Mouse (Mus musculus) heart, adult 2 months (tissue): ENCODE measurements around the gene Ccdc24. TPM values are rescaled to one million over a fixed set of nuclear protein-coding genes. Genes with fewer than 3 reads are reported as not detected.

Source experiments
- DNase-seq, 2 experiments: peaks; one replicate each; pipeline ENCODE4 v3.0.0; 2021
- H3K27ac ChIP-seq: fragments of 200-600 bp; 2 replicates; pipeline ENCODE4 v1.8.1; 2022
- H3K27me3 ChIP-seq: fragments of 200-500 bp; 2 replicates; pipeline ENCODE4 v1.6.1; 2012; ENCODE audit warnings: mild to moderate bottlenecking, low read length, inconsistent platforms, mixed read lengths; ENCODE audit not compliant: control insufficient read depth, insufficient read depth
- H3K36me3 ChIP-seq: fragments of 200-500 bp; 2 replicates; pipeline ENCODE4 v1.6.1; 2012; ENCODE audit warnings: low read length, inconsistent platforms; ENCODE audit not compliant: control insufficient read depth, insufficient read depth
- H3K4me1 ChIP-seq: fragments of 200-500 bp; 2 replicates; pipeline ENCODE4 v1.6.1; 2011; ENCODE audit warnings: low read length; ENCODE audit not compliant: control insufficient read depth, insufficient read depth
- H3K4me3 ChIP-seq: fragments of 200-600 bp; 2 replicates; pipeline ENCODE4 v1.8.1; 2022
- H3K79me2 ChIP-seq: fragments of 200-500 bp; replicated peaks from 2 replicates; pipeline ENCODE4 v1.6.1; 2012; ENCODE audit warnings: mild to moderate bottlenecking, inconsistent platforms, low read length, moderate library complexity, mixed read lengths; ENCODE audit not compliant: control insufficient read depth, insufficient read depth
- H3K9ac ChIP-seq: fragments of 200-500 bp; 2 replicates; pipeline ENCODE4 v1.6.1; 2012; ENCODE audit warnings: low read depth, mild to moderate bottlenecking, control low read depth, inconsistent platforms, low read length, mixed read lengths
- CTCF ChIP-seq: fragments of 200-600 bp; IDR thresholded peaks from 2 replicates; pipeline ENCODE4 v1.8.1; 2022; ENCODE audit warnings: antibody characterized with exemption, mild to moderate bottlenecking, moderate library complexity
- EP300 ChIP-seq: fragments of 200-500 bp; IDR thresholded peaks from 2 replicates; pipeline ENCODE4 v1.6.1; 2011; ENCODE audit warnings: low read depth, low read length, control low read depth; ENCODE audit not compliant: insufficient read depth
- POLR2A ChIP-seq: fragments of 200-500 bp; IDR thresholded peaks from 2 replicates; pipeline ENCODE4 v1.6.1; 2011; ENCODE audit warnings: mild to moderate bottlenecking, low read depth, low read length, control low read depth; ENCODE audit not compliant: insufficient read depth
- WGBS: fragments of 180-500 bp; shearing (Covaris S2); methylation state at CpG from one replicate; pipeline ENCODE4 v1.1.7; 2018; 5-methylcytosine and 5-hydroxymethylcytosine counted together
- intact Hi-C: fragments of 180-260 bp; cut with DNase I; formaldehyde crosslinking; loops from one replicate; pipeline ENCODE4 v1.15.1; 2025
- polyA plus RNA-seq: library from polyadenylated mRNA; depleted of rRNA; stranded (reverse); fragments of >200 nt; gene quantifications from 2 replicates; pipeline ENCODE4 v1.2.3, GENCODE M21; 2012
- total RNA-seq, 2 experiments: library from RNA; stranded (reverse); gene quantifications; 2 replicates each; pipeline ENCODE4 v1.2.3; 2021

Gene Ccdc24
- total and polyA plus RNA-seq, 3 experiments = 0.09 to 2.0 (median 0.18) TPM

- TF ChIP-seq CTCF (no peak), POLR2A (no peak), EP300 (no peak)
- H3K4me3 ChIP-seq = no peak overlapping the region
- no peak for DNase-seq
- intact Hi-C loops = loop anchor here (1.0 kb wide), 1 partner anchor 25 kb away; no protein-coding TSS in a partner anchor
- H3K36me3 ChIP-seq = no peaks in the 10 kb centered on the region
- H3K79me2 ChIP-seq = no peaks in the 10 kb centered on the region
- no peak overlapping the region for H3K27ac ChIP-seq
- no peaks in the 10 kb centered on the region for H3K27me3 ChIP-seq
- no peak overlapping the region for H3K9ac ChIP-seq
- WGBS = 89% methylated on average over 8 of the region's 8 CpGs
- peaks cover 6% of the 10 kb centered on the region for H3K4me1 ChIP-seq
Measured at GRCm38 (mm10) chr4:117890750-117891149, 18.4 kb upstream of the Ccdc24 start.

GRCm38 (mm10) chr4:117890031-117890430, 17.7 kb upstream of the Ccdc24 start:
- H3K79me2 ChIP-seq = no peaks in the 10 kb centered on the region
- no peaks in the 10 kb centered on the region for H3K27me3 ChIP-seq
- H3K36me3 ChIP-seq = no peaks in the 10 kb centered on the region
- DNase-seq = no peak
- peaks cover 6% of the 10 kb centered on the region for H3K4me1 ChIP-seq
- no peak overlapping the region for H3K27ac ChIP-seq
- TF ChIP-seq POLR2A (no peak), CTCF (no peak), EP300 (no peak)
- intact Hi-C loops = no loop called here
- no peak overlapping the region for H3K4me3 ChIP-seq
- 86% methylated on average over 14 of the region's 14 CpGs for WGBS
- H3K9ac ChIP-seq = no peak overlapping the region

GRCm38 (mm10) chr4:117889471-117889870, 17.1 kb upstream of the Ccdc24 start:
- intact Hi-C loops = no loop called here
- 83% methylated on average over 15 of the region's 15 CpGs for WGBS
- Histone ChIP-seq H3K4me1 (peaks cover 6% of the 10 kb centered on the region), H3K4me3 (no peak overlapping the region), H3K9ac (no peak overlapping the region), H3K27ac (no peak overlapping the region), H3K27me3 (no peaks in the 10 kb centered on the region), H3K36me3 (no peaks in the 10 kb centered on the region), H3K79me2 (no peaks in the 10 kb centered on the region)
- no peak for DNase-seq
- no peak for TF ChIP-seq EP300
- no peak for TF ChIP-seq CTCF
- TF ChIP-seq POLR2A = no peak

GRCm38 (mm10) chr4:117887920-117888319, 15.6 kb upstream of the Ccdc24 start:
- TF ChIP-seq CTCF (no peak), POLR2A (no peak), EP300 (no peak)
- intact Hi-C loops = no loop called here
- WGBS = 66% methylated on average over 2 of the region's 2 CpGs
- no peak overlapping the region for H3K9ac ChIP-seq
- peak overlapping the region; percentile 89; the same call in 1 of the 2 replicates for H3K4me3 ChIP-seq
- no peaks in the 10 kb centered on the region for H3K79me2 ChIP-seq
- peaks cover 8% of the 10 kb centered on the region for H3K4me1 ChIP-seq
- no peaks in the 10 kb centered on the region for H3K36me3 ChIP-seq
- H3K27ac ChIP-seq = no peak overlapping the region
- no peaks in the 10 kb centered on the region for H3K27me3 ChIP-seq
- DNase-seq = no peak

- Histone ChIP-seq H3K36me3 (no peaks in the 10 kb centered on the region), H3K79me2 (no peaks in the 10 kb centered on the region), H3K27me3 (no peaks in the 10 kb centered on the region), H3K27ac (peak within 1 kb of the TSS; percentile 91), H3K9ac (peak within 1 kb of the TSS; percentile 89), H3K4me1 (peaks cover 7% of the 10 kb centered on the region), H3K4me3 (peak within 1 kb of the TSS; percentile 89)
- intact Hi-C loops = no loop called here
- DNase-seq = peak; percentile 95 to 96
- 0 out of 2 replicates have a peak, but pooled peaks have one; percentile 8 for TF ChIP-seq EP300
- no peak for TF ChIP-seq CTCF
- TF ChIP-seq POLR2A = peak; percentile 83
- WGBS = under 1% methylated on average over 37 of the region's 37 CpGs
Measured at GRCm38 (mm10) chr4:117887133-117887532, 14.8 kb upstream of the Ccdc24 start, which contains the start of gene Atp6v0b. Gene Atp6v0b (minus strand): TSS chr4:117887333.

- H3K27ac ChIP-seq = peak overlapping the region; percentile 91
- 2% methylated on average over 24 of the region's 24 CpGs for WGBS
- intact Hi-C loops = no loop called here
- TF ChIP-seq POLR2A (no peak), CTCF (no peak), EP300 (no peak)
- DNase-seq = no peak
- peak overlapping the region; percentile 89 for H3K9ac ChIP-seq
- no peaks in the 10 kb centered on the region for H3K27me3 ChIP-seq
- no peaks in the 10 kb centered on the region for H3K36me3 ChIP-seq
- H3K79me2 ChIP-seq = no peaks in the 10 kb centered on the region
- H3K4me1 ChIP-seq = peaks cover 6% of the 10 kb centered on the region
- peak overlapping the region; percentile 89 for H3K4me3 ChIP-seq
Measured at GRCm38 (mm10) chr4:117886644-117887043, 14.3 kb upstream of the Ccdc24 start.
